Mouse (Mus musculus) embryonic facial prominence, embryonic 11.5 days (tissue): ENCODE results near the gene Zfp106. TPM values are rescaled to one million over a fixed set of nuclear protein-coding genes. Genes with fewer than 3 reads are reported as not detected.
A peak's percentile ranks its signal among the peaks of the same experiment; 100 is the strongest.
"Not testable (repeated sequence)": the region's sequence is repeated elsewhere in the genome, so short reads cannot be mapped to it uniquely, and the experiment has no call there.

ENCODE experiments used
- ATAC-seq: fragments of 200-750 bp; cut with Nextera tagmentation; replicated peaks from 2 replicates; pipeline ENCODE4 v1.8.0; 2017; ENCODE audit warnings: low read depth; ENCODE audit not compliant: insufficient number of reproducible peaks, low FRiP score, low TSS enrichment
- DNase-seq: peaks from one replicate; pipeline ENCODE4 v3.0.0-alpha.2; 2015; ENCODE audit warnings: low spot score
- H3K27ac ChIP-seq: fragments of 300-500 bp; sonication (generic); replicated peaks from 2 replicates; pipeline ENCODE4 v1.5.1; 2014; ENCODE audit warnings: mild to moderate bottlenecking, low read depth, low read length, control low read depth
- H3K27me3 ChIP-seq: fragments of 300-500 bp; sonication (generic); 2 replicates; pipeline ENCODE4 v1.6.1; 2014; ENCODE audit warnings: mild to moderate bottlenecking, low read length, moderate library complexity, mixed read lengths; ENCODE audit not compliant: control insufficient read depth, insufficient read depth
- H3K36me3 ChIP-seq: fragments of 300-500 bp; sonication (generic); replicated peaks from 2 replicates; pipeline ENCODE4 v1.6.1; 2014; ENCODE audit warnings: low read depth, mild to moderate bottlenecking, low read length, moderate library complexity, mixed read lengths; ENCODE audit not compliant: control insufficient read depth, insufficient read depth
- H3K4me1 ChIP-seq: fragments of 300-500 bp; sonication (generic); 2 replicates; pipeline ENCODE4 v1.6.1; 2014; ENCODE audit warnings: low read length, mixed read lengths; ENCODE audit not compliant: control insufficient read depth, insufficient read depth
- H3K4me2 ChIP-seq: fragments of 300-500 bp; sonication (generic); 2 replicates; pipeline ENCODE4 v1.6.1; 2014; ENCODE audit warnings: low read depth, mild to moderate bottlenecking, control low read depth, low read length, moderate library complexity
- H3K4me3 ChIP-seq: fragments of 300-500 bp; sonication (generic); 2 replicates; pipeline ENCODE4 v1.5.1; 2014; ENCODE audit warnings: low read depth, low read length, control low read depth
- H3K9ac ChIP-seq: fragments of 300-500 bp; sonication (generic); replicated peaks from 2 replicates; pipeline ENCODE4 v1.6.1; 2014; ENCODE audit warnings: mild to moderate bottlenecking, control low read depth, low read length
- H3K9me3 ChIP-seq: fragments of 300-500 bp; sonication (generic); replicated peaks from 2 replicates; pipeline ENCODE4 v1.6.1; 2016; ENCODE audit warnings: mild to moderate bottlenecking, low read length, inconsistent platforms, mixed read lengths; ENCODE audit not compliant: control insufficient read depth
- WGBS: fragments of 180-500 bp; shearing (Covaris S2); extraction: QIAGEN DNeasy Blood & Tissue Kit; methylation state at CpG from one replicate; pipeline ENCODE4 v1.1.7; 2014; 5-methylcytosine and 5-hydroxymethylcytosine counted together
- polyA plus RNA-seq: library from polyadenylated mRNA; unstranded; fragments of >200 nt; fragmentation: Nextera tagmentation; extraction: Ambion mirVana; gene quantifications from 2 replicates; pipeline ENCODE4 v1.2.1, GENCODE M21; 2014

Zfp106 gene
- polyA plus RNA-seq, 1 experiment from 2014 or later, result 59.2 TPM

DNA sequence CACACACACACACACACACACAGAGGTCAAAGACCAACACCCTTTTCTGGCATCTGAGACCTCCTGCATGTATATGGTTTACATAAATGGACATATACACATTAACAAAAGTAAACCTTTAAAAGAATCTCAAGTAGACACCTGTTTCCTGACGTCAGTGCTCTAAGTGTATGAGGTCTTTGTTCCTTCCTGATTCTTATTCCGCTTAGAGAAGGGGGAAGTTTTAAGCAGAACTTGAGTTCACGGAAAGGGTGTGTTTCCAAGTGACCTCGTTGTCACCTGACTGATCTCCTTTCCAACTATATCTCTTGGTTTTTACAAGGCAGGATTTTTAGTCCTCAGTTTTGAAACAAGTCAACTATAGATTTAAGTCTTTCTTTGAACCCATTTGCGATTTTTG lies 14.6 kb upstream of the Zfp106 start:
- DNase-seq (no peak), ATAC-seq (no peak)
- Histone ChIP-seq H3K4me1 (no peaks in the 10 kb centered on the region), H3K27me3 (no peaks in the 10 kb centered on the region), H3K9ac (no peak overlapping the region), H3K27ac (no peak overlapping the region), H3K36me3 (no peaks in the 10 kb centered on the region), H3K4me3 (no peak overlapping the region), H3K4me2 (no peak overlapping the region), H3K9me3 (no peaks in the 10 kb centered on the region)
- 86% methylated on average over 5 of the region's 5 CpGs for WGBS

DNA sequence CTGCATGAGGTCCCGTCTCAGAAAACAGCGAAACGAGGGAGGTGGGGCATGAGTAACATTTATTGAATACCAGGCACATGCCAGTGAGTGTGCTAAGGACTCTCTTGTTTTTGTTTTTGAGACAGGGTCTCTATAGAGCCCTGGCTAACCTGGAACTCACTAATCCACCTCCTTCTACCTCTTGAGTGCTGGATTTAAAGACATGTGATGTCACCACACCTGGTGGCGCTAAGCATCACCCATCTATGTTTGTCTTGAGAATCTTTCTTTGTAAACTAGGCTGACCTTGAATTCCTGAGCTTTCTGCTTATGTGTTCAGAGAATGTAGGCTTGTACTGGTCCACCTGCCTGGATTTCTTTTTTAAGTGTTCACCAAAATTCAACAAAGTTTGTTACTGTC lies 14.2 kb upstream of the Zfp106 start:
- no peaks in the 10 kb centered on the region for H3K9me3 ChIP-seq
- 87% methylated on average over 4 of the region's 4 CpGs for WGBS
- H3K4me3 ChIP-seq, result no peak overlapping the region
- H3K9ac ChIP-seq, result no peak overlapping the region
- H3K4me1 ChIP-seq, result no peaks in the 10 kb centered on the region
- no peak overlapping the region for H3K27ac ChIP-seq
- H3K4me2 ChIP-seq, result no peak overlapping the region
- H3K36me3 ChIP-seq, result no peaks in the 10 kb centered on the region
- ATAC-seq, result no peak
- DNase-seq, result no peak
- no peaks in the 10 kb centered on the region for H3K27me3 ChIP-seq

DNA sequence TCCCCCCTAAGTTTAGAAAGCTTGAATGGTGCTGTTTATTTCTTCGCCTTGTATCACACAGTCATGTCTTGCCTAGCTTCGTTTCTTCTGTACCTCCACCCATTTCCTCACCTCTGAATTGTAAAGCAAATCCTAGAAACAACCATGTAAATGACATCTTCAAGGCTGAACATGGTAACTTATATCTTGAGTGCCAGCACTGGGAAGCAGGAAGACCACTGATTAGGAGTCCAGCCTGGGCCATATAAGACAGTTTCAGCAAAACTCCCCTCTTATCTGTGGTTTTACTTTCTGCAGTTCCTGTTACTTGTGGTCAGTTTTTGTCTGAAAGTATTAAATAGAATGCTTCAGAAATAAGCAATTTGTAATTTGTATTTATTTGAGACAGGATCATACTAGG lies 12.3 kb upstream of the Zfp106 start:
- no peak for ATAC-seq
- Histone ChIP-seq H3K36me3 (no peaks in the 10 kb centered on the region), H3K9ac (no peak overlapping the region), H3K9me3 (no peaks in the 10 kb centered on the region), H3K4me1 (no peaks in the 10 kb centered on the region), H3K27me3 (no peaks in the 10 kb centered on the region), H3K27ac (no peak overlapping the region), H3K4me3 (no peak overlapping the region), H3K4me2 (no peak overlapping the region)
- no peak for DNase-seq
- WGBS, result 94% methylated on average over 2 of the region's 2 CpGs

DNA sequence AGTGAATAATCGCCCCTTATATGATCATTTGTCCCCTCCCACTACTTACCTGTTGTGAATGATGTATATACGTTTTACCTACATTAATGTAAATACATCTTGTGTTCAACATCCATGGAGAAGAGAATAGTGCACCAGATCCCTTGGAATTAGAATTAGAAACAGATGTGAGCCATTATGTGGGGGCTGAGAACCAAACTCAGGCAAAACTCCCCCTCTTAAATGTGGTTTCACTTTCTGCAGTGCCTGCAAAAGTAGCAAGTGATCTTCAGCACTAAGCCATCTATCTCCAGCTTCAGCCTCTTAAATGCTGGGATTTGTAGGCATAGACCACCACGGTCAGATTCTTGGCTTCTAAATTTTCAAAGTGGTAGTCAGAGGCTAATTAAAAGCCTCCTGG lies 11.5 kb upstream of the Zfp106 start:
- 66% methylated on average over 3 of the region's 3 CpGs for WGBS
- peak; percentile 70 for DNase-seq
- no peaks in the 10 kb centered on the region for H3K4me1 ChIP-seq
- H3K9me3 ChIP-seq, result no peaks in the 10 kb centered on the region
- ATAC-seq, result no peak
- H3K4me2 ChIP-seq, result no peak overlapping the region
- H3K9ac ChIP-seq, result no peak overlapping the region
- no peak overlapping the region for H3K27ac ChIP-seq
- H3K27me3 ChIP-seq, result no peaks in the 10 kb centered on the region
- no peaks in the 10 kb centered on the region for H3K36me3 ChIP-seq
- no peak overlapping the region for H3K4me3 ChIP-seq

DNA sequence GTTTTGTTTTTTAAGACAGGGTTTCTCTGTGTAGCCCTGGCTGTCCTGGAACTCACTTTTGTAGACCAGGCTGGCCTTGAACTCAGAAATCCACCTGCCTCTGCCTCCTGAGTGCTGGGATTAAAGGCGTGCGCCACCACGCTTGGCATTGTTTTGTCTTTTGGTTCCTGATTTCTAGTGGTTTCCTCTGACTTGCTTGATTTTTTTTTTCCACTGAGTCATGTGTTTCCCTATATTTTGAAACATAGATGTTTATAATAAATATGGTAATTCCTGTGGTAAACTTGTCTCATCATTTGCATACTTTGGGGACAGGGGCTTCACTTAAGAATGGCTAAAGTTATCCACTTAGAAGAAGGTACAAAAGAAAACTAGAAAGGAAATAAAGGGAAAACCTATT lies 8.5 kb upstream of the Zfp106 start:
- not testable (repeated sequence) for H3K4me1 ChIP-seq, H3K4me3 ChIP-seq, ATAC-seq, H3K36me3 ChIP-seq, H3K27ac ChIP-seq, H3K9ac ChIP-seq, H3K27me3 ChIP-seq, H3K9me3 ChIP-seq, DNase-seq, H3K4me2 ChIP-seq
- WGBS, result 94% methylated on average over 3 of the region's 3 CpGs

DNA sequence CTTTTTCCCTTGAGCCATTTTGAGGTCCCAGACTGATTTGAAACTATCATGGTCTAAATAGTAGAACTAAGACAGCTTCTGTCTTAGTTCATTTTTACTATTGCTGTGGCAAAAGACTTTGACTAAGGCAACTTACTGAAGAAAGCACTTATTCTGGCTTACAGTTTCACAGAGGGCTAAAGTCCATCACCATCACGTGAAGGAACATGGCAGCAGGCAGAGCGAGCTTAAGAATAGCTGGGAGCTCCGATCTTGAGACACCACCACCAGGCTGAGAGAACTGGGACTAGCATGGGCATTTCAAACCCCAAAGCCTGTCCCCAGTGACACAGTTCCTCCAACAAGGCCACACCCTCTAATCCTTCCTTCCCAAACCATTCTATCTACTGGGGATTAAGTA lies 7.4 kb upstream of the Zfp106 start:
- DNase-seq (no peak), ATAC-seq (no peak)
- no peaks in the 10 kb centered on the region for H3K4me1 ChIP-seq
- no peak overlapping the region for H3K4me2 ChIP-seq
- H3K9ac ChIP-seq, result no peak overlapping the region
- H3K36me3 ChIP-seq, result no peaks in the 10 kb centered on the region
- H3K27ac ChIP-seq, result no peak overlapping the region
- H3K4me3 ChIP-seq, result no peak overlapping the region
- 98% methylated on average over 3 of the region's 3 CpGs for WGBS
- H3K9me3 ChIP-seq, result no peaks in the 10 kb centered on the region
- no peaks in the 10 kb centered on the region for H3K27me3 ChIP-seq

DNA sequence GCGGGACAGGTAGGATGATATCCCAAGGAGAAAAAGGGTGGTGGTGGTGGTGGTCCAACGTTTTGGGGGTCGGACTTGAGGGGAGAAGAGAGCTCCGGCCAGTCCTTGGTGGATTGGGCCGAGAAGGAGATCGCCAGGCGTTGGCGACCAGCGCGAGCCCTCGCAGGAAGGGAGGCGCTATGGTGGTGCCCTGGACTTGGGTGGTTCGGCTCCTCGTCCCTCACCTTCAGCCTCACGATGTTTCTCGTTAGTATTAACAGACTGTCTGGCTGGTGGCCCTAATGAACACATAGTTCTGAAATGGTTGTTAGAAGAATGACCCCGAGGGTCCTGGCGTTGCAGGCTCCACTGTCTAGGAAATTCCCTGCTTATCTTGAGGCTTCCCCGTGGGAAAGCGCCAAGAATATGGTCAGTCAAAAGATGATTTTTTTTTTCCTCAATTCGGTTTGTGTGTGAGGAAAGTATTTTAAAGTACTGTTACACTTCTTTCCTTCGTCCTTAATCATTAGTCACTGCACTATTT lies 4.2 kb upstream of the Zfp106 start:
- peak; percentile 37; the same call in 1 of the 2 replicates for ATAC-seq
- peak overlapping the region; percentile 57 for H3K4me2 ChIP-seq

DNA sequence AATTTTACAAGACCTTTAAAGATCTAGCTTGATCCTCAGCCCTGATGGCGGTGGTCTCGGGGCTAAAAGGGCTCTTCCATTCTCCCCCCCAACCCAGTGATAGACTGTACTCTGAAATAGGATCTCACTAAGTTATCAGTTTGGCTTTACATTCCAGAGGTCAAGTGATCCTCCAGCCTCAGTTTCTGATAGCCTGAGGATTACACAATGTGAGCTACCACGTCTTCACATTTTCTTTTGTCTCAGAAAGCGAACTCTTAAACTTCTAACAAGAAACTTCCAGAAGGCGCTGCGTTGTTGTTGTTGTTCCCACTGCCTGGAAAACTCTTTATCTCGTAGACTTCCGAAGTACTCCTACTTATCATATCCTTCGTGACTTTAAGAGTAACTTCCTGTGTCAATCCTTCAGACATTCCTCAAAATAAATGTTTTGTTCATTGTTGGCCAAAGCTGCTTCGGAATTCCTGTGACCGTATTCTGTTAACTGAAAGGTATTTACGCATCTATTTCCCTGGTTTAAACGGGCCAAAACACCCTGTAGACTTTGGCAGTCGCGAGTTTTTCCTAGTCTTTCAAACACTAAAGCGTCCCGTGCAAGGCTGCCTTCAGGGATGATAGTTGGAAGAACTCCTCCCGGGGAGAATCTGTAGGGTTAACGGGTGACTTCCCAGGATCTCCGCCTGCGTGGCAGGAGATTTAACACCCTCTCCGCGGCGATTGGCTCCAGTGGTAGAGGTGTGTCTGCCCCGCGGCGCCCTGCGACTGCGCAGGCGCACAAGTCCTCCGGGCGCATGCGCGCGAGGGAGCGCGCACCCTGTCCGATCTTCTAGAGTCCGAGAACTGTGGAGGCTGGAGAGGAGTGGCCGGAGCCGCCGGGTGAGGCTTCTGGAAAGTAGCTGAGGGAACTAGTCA lies 3.5 kb upstream of the Zfp106 start, which contains the start of gene Snap23:
TSS of gene Snap23 (plus strand) at position 786 of the 912 bp plus-strand sequence.
- Histone ChIP-seq H3K4me1 (no peaks in the 10 kb centered on the region), H3K4me3 (peak within 1 kb of the TSS; percentile 63), H3K9ac (peak within 1 kb of the TSS; percentile 71), H3K4me2 (peak within 1 kb of the TSS; percentile 57), H3K27ac (0 out of 2 replicates have a peak within 1 kb of the TSS, but pooled peaks have one; percentile 14), H3K27me3 (no peaks in the 10 kb centered on the region), H3K9me3 (no peaks in the 10 kb centered on the region), H3K36me3 (no peaks in the 10 kb centered on the region)
- DNase-seq, result peak; percentile 97
- WGBS, result under 1% methylated on average over 42 of the region's 42 CpGs
- peak; percentile 89 for ATAC-seq

More for the DNA sequence above, 4.2 kb upstream of the Zfp106 start:
- peak overlapping the region; percentile 63 for H3K4me3 ChIP-seq
- H3K4me1 ChIP-seq, result no peaks in the 10 kb centered on the region
- DNase-seq, result no peak
- H3K27ac ChIP-seq, result no peak overlapping the region
- WGBS, result under 1% methylated on average over 22 of the region's 22 CpGs
- H3K27me3 ChIP-seq, result no peaks in the 10 kb centered on the region
- H3K36me3 ChIP-seq, result no peaks in the 10 kb centered on the region
- peak overlapping the region; percentile 71 for H3K9ac ChIP-seq
- H3K9me3 ChIP-seq, result no peaks in the 10 kb centered on the region
